Mouse (Mus musculus): ENCODE data around the gene Jade2. TPM values are rescaled to one million over a fixed set of nuclear protein-coding genes. Genes with fewer than 3 reads are reported as not detected.
A peak's percentile ranks its signal among the peaks of the same experiment; 100 is the strongest.

The Jade2 gene
- total and polyA plus RNA-seq, 2 experiments from 2014 or later = 0.56 to 3.3 TPM

DNA sequence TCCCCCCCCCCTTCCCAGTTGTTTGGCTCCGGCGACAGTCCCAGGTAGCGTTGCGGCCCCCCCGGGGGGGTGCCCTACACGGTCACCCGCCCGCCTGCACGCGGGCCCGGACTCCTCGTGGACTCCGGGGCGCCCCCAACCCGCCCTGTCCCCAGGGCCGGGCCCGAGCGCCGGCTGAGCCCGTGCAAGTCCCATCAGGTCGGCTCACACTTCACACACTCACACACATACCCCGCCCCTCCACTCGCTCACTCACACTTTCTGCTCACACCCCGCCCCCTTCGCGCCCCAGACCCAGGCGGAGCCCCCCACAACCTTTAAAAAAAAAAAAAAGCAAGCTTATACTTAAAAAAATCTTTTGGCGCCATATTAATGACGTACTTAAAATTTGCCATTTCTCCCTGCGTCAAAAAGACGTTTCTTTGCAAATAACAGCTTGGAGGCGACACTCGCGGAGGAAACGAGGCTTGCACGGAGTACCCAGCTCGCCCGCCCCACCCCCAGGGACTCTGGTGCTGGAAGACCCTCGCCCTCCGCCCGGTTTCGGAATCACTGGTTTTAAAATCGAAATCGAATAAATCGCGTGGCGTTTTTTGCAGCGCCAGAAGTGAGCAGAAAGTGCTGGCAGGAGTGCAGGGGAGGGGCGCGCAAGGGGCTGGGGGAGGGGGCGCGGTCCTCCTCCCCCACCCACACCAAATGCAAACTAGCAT lies 520 bp upstream of the Jade2 start:
- TF ChIP-seq CTCF (IDR thresholded peaks at IDR 0.05; ENCODE audit: low read depth) = no peak
- DNase-seq = peak; percentile 78
- Histone ChIP-seq H3K4me3 (ENCODE audit: low read depth, low read length) (peak overlapping the region; percentile 63), H3K9me3 (ENCODE audit: low read length) (no peaks in the 10 kb centered on the region), H3K4me2 (ENCODE audit: low read depth) (peak overlapping the region; percentile 99), H3K27ac (ENCODE audit: low read depth, low read length) (peak overlapping the region; percentile 77), H3K4me1 (ENCODE audit: insufficient read depth) (no peaks in the 10 kb centered on the region), H3K36me3 (ENCODE audit: insufficient read depth) (no peaks in the 10 kb centered on the region), H3K9ac (peak overlapping the region; percentile 70), H3K27me3 (ENCODE audit: insufficient read depth, low read length) (0 out of 2 replicates have a peak, but pooled peaks cover 3% of the 10 kb centered on the region)
- peak; percentile 42; the same call in 1 of the 2 replicates for ATAC-seq
- WGBS = 1% methylated on average over 50 of the region's 52 CpGs

DNA sequence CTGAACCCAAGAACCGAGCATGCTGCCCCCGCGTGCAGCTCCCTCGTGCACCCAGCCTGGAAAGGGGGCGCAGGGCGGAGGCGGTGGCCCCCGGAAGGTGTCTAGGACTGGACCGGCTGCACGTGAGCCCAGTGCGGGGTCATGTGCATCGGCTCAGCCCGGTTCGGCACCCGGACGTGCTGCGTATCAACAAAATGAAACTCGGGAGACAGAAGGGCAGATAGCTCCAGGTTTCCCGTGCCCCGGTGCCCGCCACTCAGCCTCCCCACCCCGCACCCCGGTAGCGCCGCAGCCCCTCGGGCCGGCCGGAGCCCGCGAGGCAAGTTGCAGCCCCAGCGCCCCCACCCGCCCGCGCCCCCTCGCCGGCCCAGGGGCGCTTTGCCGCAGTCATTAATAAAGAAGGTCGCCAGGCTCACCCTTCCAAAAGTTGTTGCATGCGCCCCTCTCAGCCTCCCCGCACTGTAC lies 805 bp downstream of the Jade2 start:
- Histone ChIP-seq H3K4me2 (ENCODE audit: low read depth) (peak overlapping the region; percentile 99), H3K27me3 (ENCODE audit: insufficient read depth, low read length) (0 out of 2 replicates have a peak, but pooled peaks cover 3% of the 10 kb centered on the region), H3K4me3 (ENCODE audit: low read depth, low read length) (peak overlapping the region; percentile 63), H3K27ac (ENCODE audit: low read depth, low read length) (peak overlapping the region; percentile 77), H3K9me3 (ENCODE audit: low read length) (no peaks in the 10 kb centered on the region), H3K4me1 (ENCODE audit: insufficient read depth) (no peaks in the 10 kb centered on the region), H3K36me3 (ENCODE audit: insufficient read depth) (no peaks in the 10 kb centered on the region), H3K9ac (peak overlapping the region; percentile 70)
- DNase-seq (no peak), ATAC-seq (peak; percentile 11; the same call in 1 of the 2 replicates)
- under 1% methylated on average over 39 of the region's 41 CpGs for WGBS
- no peak for TF ChIP-seq CTCF (IDR thresholded peaks at IDR 0.05; ENCODE audit: low read depth)

DNA sequence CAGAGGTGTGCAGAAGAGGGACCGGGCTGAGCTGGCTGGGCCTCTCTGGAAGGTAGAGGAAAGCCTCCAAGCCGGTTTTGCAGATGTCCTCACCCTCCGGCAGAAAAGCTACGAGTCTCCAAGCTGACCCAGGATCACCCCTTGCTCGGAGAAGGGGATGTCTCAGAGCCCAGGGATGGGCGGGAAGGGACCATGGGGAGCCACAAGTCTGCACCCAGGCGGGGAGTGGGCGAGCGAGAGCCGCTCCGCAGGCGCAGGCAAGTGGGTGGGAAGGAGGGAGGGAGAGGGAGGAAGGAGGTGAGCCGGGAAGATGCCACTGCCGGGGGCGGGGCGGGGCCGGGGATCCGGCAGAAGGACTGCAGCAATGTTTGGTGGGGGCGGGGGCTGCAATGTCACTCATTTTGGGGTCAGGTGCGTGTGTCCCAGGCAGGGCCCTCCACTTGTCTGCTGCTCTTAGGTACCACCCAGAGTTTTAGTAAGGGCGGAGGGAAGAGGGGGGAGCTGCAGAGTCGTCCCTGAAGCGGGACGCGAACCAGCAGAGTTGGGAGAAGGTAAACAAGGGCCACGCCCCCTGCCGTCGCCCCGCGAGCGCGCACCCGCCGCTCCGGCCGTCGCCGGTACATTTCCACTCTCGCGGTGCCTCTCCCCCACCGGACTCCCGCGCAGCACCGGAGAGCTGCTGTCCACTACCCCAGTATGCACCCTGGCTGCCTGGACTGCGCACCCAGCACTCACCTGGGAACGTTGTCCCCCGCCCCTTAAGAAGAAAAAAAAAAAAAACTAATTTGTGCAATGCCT lies 1.4 kb downstream of the Jade2 start:
- Histone ChIP-seq H3K27ac (ENCODE audit: low read depth, low read length) (peak overlapping the region; percentile 77), H3K9me3 (ENCODE audit: low read length) (no peaks in the 10 kb centered on the region), H3K4me1 (ENCODE audit: insufficient read depth) (no peaks in the 10 kb centered on the region), H3K9ac (peak overlapping the region; percentile 70), H3K4me2 (ENCODE audit: low read depth) (peak overlapping the region; percentile 99), H3K4me3 (ENCODE audit: low read depth, low read length) (peak overlapping the region; percentile 63), H3K27me3 (ENCODE audit: insufficient read depth, low read length) (0 out of 2 replicates have a peak, but pooled peaks cover 3% of the 10 kb centered on the region), H3K36me3 (ENCODE audit: insufficient read depth) (no peaks in the 10 kb centered on the region)
- 3% methylated on average over 40 of the region's 47 CpGs for WGBS
- peak; percentile 47 for ATAC-seq
- DNase-seq = peak; percentile 54
- TF ChIP-seq CTCF (IDR thresholded peaks at IDR 0.05; ENCODE audit: low read depth) = peak; percentile 23

DNA sequence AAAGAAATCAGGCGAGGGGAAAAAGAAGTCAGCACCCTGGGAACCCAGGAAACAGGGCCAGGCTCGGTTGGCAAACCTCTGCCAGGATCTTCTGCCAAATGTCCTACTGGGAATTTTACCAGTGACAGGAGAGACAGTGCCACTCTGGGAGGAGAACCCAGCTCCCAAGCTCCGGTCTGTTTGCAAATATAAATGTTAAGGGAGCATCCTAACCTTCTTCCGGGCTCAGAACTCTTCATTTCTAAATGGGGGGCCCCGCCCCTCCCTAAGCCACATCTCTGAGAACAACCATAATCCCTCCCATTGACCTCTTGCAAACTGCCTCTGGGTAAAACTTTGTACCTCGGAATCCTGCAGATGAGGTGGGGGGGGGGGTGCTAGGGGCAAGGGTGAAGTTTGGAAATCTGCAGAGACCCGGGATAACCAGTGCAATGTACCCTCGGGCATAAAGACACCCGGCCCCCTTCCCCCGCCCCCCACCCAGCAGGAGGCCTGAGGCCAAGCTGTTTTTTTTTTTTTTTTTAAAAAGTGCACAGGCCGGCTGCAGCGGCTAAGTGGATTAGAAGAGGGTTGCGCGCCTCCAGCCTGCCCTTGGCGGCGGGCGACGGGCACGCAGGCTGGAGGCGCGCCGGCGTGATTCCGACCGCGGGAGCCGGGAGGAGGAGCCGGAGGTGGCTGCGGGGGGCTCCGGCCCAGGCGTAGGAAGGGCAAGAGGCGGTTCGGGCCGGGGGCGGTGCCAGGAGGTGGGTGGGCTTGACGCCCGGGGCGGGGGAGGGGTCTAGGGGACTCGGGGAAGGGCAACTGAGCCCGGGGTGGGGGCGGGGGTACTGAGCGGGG lies 2.3 kb downstream of the Jade2 start:
- Histone ChIP-seq H3K4me1 (ENCODE audit: insufficient read depth) (no peaks in the 10 kb centered on the region), H3K36me3 (ENCODE audit: insufficient read depth) (no peaks in the 10 kb centered on the region), H3K9me3 (ENCODE audit: low read length) (no peaks in the 10 kb centered on the region), H3K4me3 (ENCODE audit: low read depth, low read length) (peak overlapping the region; percentile 63), H3K4me2 (ENCODE audit: low read depth) (peak overlapping the region; percentile 99), H3K27me3 (ENCODE audit: insufficient read depth, low read length) (0 out of 2 replicates have a peak, but pooled peaks cover under 1% of the 10 kb centered on the region), H3K9ac (peak overlapping the region; percentile 70), H3K27ac (ENCODE audit: low read depth, low read length) (0 out of 2 replicates have a peak overlapping the region, but pooled peaks have one; percentile 21)
- ATAC-seq (peak; percentile 85), DNase-seq (peak; percentile 88)
- TF ChIP-seq CTCF (IDR thresholded peaks at IDR 0.05; ENCODE audit: low read depth) = peak; percentile 63
- 3% methylated on average over 39 of the region's 42 CpGs for WGBS

DNA sequence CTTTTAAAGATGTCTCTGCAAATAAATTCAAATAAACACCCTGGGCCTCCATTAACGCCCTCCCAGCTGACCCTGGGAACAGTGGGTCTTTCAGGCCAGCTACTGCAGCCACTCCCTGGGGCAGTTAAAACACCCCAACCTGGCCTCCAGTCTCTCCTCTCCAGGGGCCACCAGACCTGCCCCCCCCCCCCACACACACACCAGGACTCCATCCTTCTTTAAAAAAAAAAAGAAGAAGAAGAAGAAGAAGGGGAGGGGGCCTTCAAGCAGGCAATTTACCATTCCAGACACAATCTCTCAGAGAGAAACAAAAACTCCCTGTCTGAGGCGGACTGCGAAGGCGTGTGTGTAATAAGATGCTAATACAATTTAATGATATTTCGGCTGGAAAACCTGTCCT lies 4.9 kb downstream of the Jade2 start:
- no peak overlapping the region for H3K27ac ChIP-seq (ENCODE audit: low read depth, low read length)
- DNase-seq = no peak
- H3K27me3 ChIP-seq (ENCODE audit: insufficient read depth, low read length) = no peaks in the 10 kb centered on the region
- WGBS = 41% methylated on average over 5 of the region's 5 CpGs
- H3K9ac ChIP-seq = no peak overlapping the region
- no peaks in the 10 kb centered on the region for H3K9me3 ChIP-seq (ENCODE audit: low read length)
- H3K4me3 ChIP-seq (ENCODE audit: low read depth, low read length) = no peak overlapping the region
- H3K4me1 ChIP-seq (ENCODE audit: insufficient read depth) = no peaks in the 10 kb centered on the region
- H3K36me3 ChIP-seq (ENCODE audit: insufficient read depth) = no peaks in the 10 kb centered on the region
- TF ChIP-seq CTCF (IDR thresholded peaks at IDR 0.05; ENCODE audit: low read depth) = no peak
- no peak for ATAC-seq
- H3K4me2 ChIP-seq (ENCODE audit: low read depth) = no peak overlapping the region

DNA sequence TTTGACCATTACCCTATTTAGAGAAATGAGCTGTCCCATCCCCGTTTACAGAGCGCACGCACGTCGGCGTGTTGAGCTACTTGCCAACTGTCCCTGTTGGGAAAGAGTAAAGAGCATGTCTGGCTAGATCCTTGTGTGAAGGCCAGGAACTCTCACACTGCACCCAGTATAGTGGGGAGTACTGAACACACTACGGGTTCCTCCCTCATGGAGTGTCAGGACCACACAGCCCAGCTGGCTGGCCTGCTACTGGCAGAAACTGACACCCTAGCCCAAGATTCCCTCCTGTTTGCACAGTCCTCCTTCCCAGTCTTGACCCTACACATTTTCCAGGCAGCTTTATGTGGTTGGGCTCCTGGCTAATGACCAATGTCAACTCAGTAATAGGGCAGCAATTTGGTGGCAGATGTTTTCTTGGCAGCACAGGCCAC lies 5.3 kb downstream of the Jade2 start:
- Histone ChIP-seq H3K27ac (ENCODE audit: low read depth, low read length) (no peak overlapping the region), H3K4me3 (ENCODE audit: low read depth, low read length) (no peak overlapping the region), H3K9me3 (ENCODE audit: low read length) (no peaks in the 10 kb centered on the region), H3K36me3 (ENCODE audit: insufficient read depth) (no peaks in the 10 kb centered on the region), H3K9ac (no peak overlapping the region), H3K4me2 (ENCODE audit: low read depth) (no peak overlapping the region), H3K4me1 (ENCODE audit: insufficient read depth) (no peaks in the 10 kb centered on the region), H3K27me3 (ENCODE audit: insufficient read depth, low read length) (no peaks in the 10 kb centered on the region)
- no peak for TF ChIP-seq CTCF (IDR thresholded peaks at IDR 0.05; ENCODE audit: low read depth)
- 71% methylated on average over 7 of the region's 7 CpGs for WGBS
- ATAC-seq (no peak), DNase-seq (no peak)

Measured in forebrain, postnatal 0 days (tissue).